Mouse (Mus musculus): ENCODE results near the gene Zp1.

Zp1 gene

DNA sequence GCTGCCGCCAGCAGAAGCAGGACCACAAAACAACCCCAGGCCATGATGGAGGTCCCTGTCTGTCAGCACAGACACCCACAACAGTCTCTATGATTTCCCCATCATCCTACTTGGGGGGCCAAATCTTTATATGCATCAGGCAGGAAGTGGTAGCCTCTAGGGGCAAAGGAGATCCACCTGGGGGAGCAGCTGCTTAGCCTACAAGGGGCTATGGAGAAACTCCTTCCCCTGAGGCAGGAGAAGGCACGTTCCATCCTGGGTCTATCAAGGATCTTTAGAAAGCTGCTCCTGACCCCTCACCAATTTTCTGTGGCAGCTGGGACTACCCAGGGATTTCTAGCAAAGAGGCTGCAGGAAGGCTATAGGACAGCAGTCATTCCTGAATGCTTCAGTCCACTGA lies at the start of gene Zp1:
Gene Zp1 (minus strand): TSS at position 101 of the 400 bp plus-strand sequence.
- DNase-seq, result no peak

DNA sequence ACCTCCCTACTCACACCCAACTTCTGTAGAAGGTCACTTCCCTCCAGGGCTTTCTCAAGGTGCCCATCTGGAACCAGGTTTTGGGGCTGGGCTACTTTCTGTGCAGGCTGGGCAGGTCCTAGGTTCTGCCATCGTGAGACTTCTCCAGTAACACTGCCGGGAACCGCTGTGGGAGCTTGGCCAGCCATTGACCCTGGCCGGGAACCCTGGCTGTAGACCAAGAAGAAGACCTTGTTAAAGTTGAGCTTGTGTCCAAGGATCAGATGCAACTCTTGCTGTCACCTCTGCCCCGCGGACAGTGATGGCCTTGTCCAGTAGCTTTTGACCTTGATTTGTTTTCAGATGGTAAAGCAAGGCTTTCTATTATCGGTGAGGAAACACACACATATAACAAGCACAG lies 48.1 kb upstream of the Zp1 start:
- DNase-seq, result no peak

DNA sequence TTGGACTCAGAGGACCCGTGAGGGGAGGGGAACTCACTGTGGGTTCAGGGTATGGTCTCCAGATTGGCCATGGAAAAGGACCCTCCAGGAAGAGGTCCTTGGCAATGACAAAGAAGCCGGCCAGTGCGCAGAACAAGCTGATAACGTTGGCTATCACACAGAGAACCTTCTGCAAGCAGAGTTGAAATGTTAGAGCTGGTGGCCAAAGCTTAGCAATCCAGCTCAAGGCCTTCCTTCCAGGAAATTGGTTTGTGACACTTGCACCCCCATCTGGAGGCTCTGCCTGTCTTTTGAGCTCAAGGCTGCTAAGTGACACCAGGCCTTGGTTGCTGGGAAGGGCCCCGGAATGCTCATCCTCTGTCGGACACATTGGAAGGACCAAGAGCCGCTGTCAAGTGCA lies 45.3 kb upstream of the Zp1 start:
- DNase-seq, result no peak

DNA sequence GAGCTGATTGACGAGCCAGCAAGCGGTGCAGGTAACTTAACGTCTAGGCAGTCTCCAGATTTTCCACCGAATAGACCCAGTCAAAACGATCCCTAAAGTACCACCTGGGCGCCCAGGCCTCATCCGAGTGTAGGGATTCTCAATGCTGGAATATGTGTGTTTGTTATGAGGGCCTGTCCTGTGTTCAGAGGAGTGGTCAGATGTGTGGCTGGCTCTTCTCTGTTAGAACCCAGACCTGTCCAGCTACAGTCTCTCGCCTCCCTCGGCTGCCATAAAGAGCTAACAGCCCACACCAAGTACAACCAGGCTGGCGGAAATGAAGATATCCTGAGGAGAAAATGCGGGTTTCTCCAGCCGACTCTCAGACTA lies 39.5 kb upstream of the Zp1 start:
- no peak for DNase-seq

DNA sequence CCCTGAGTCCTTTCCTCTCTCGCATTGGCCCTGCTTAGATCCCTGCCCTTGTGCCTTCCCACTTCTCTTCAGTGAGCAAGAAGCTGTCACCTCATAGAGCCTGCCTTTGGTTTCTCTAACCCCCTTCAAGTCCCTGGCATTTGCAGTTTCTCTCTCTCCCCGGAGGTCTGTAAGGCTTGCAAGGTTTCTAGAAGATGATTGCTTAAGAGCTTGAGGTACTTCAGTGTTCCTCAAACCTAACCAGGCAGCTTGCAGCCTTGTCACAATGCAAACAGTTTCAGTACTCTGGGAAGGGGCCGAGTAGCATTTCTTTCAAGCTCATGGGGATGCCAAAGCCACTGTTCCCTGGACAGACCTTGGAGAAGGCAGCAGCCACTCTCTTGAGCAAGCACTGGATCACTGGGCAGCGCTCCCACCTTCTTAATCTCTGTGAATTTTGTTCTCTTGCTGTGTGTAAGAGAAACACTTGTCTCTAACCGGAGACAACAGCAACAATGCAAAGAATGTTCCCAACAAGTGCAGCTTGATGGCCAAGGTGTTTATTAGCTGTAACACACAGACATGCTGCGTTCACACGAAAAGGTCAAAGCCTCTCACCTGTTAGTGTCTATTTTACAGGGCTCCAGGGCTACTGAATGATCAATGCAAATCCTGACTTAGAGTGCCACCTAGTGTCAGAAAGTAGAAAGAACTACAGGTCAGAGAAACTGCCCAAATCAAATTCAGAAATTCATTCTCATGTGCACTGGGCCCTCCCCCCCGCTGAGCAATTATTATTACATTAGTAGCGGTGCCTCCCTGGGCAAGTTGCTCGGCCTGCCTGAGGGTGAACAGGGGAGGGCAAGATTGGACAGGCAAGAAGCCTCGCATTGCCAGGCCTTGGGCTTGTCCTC lies 38.9 kb upstream of the Zp1 start:
- DNase-seq, result peak; percentile 77

DNA sequence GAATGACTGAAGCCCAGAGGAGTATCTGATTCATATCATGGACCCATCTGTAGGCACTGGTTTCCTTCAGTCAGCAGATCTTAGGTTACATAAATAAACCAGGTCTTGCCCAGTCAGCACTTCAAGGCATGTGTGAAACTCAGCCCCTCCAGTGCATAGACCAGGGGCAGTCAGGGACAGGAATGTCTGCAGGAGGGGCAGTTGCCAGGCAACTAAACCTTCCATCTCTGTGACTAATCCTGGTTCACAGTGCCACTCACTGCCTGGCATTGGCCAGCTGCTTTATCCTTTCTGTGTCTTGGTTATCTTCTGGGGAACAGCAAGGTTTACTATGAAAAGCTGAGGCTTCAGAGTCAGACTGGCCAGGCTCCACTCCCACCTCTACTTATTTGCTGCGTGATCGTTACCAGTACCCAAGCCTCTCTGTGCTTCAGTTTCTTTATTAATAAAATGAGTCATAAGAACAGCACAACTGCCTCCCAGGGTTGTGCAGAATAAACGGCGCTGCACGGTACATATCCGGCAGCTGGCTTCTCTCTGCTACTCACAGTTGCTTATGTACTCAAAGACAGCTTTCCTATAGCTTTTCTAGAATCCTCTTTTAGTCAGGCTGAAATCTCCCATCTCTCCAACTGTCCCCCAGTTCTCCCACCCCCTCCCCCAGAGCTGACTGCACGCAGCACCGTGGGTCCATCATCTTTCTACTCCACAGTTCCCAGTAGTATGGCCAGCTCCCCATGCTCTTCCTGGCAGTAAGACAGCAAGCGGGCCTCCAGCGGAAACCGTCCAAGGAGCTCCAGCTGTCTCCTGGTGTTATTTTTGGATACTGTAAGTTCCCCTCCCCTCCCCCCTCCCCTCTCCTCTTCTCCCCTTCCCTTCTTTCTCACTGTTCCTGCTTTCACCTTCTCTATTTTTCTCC lies 31.8 kb upstream of the Zp1 start:
- DNase-seq, result peak; percentile 26

DNA sequence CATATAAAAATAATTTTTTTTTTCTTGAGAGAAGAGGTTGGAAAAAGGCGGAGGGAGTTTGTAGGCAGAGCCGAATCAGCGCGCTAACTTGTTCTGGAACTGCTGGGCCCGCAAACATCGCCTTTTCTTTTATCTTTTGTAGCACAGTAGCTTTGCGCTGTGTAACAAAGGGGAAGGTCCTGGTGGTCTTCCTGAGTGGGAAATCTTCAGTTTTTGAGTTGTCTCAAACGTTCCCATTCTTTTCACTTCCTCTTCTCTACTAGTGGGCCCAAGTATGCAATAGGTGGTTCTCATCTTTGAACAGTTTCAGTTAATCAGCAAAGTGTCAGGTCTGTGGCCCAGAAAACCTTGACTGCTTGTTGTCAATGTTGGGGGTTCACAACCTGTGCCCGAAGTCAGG lies 29.1 kb upstream of the Zp1 start:
- DNase-seq, result no peak

DNA sequence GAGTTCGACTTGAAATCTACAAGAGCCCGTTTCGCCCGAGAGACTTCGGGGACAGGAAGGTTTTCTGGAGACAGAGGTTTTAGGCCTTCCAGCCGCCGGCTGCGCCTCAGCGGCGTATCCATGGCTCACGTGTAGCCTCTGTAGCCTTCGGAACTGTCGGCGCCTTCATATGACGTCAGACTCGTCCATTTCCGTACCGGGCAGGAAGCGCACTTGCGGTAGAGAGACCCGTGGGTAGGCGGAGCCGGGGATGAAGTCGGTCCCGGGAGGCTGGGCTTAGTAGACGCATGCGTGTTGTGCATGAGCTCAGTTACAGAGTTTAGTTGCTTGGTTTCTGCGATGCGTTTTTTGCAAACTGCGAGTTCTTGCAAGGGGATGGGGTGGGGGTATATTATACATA lies 28.7 kb upstream of the Zp1 start, which contains the start of gene Ccdc86:
Gene Ccdc86 (minus strand): TSS at position 155 of the 400 bp plus-strand sequence.
- peak; percentile 97 for DNase-seq

DNA sequence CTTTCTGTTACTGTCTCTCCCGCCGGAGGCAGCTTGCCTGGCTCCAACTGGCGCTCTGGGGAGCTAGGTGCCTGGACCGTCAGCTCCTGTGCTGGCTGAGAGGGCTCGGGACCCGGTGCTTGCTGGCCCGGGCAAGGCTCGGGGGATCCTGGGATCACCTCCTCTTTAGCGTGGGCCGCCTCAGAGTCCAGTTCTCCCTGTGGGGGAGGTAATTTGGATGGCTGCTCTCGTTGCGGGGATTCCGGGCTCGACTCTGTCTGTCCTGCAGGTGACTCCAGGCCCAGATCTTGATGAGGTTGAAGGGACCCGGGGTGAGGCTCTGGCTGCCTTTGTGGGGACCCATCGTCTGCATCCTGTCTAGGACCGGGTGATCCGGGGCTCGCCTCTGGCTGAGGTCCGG lies 28.0 kb upstream of the Zp1 start:
- no peak for DNase-seq

DNA sequence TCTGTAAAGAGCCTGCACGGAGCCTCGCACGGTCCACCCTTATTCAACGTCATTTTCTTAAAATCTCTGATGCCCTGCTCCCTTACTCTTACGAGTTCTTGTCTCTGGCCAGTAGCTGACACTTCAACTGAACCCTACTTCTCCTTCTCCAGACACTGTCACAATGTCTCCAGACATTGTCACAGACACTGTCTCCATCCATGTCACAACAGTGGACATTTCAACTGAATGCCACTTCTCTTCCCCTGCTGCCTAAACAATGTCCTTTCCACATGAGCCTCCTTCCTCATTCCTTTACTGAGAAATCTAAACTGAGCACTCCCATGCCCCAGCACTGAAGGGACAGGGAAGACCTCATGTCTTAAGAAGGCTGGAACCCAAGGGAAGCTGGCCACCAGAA lies 26.8 kb upstream of the Zp1 start:
- DNase-seq, result no peak

DNA sequence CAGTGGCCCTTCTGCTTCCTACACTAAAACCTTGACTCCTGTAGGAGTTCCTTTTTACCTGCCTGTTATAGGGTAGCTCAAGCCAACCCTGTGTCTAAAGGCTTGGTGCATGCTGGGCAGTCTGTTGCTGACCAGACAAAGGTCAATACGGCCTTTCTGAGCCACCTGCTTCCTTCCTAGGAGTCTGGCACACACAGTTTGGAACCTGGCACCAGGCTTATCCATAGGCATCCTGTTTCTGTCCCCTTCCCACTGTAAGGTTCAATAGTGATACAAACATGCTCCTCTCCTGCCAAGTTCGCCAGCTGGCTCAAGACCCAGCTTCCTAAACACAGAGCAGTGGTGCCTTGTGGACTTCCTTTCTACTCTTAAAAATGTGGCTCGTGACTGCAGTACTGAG lies 26.1 kb upstream of the Zp1 start:
- DNase-seq, result no peak

DNA sequence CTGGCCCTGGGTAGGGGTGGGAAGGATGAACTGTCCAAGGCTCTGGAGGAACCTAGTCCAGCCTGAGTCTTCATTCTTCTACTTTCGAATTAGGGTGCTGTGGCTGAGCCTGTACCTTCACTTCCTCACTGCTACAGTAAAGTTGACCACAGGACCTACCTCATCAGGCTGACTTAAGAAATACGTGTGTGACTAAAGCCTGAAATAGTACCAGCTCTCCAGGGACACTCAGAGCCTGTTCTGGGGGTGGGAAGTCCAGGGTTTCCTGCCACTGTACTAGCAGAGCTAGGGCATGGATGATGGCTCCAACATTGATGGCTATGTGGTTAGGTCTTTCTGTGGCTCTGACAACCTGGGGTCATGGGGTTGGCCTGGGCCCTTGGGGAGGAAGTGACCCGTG lies 23.5 kb upstream of the Zp1 start:
- no peak for DNase-seq

DNA sequence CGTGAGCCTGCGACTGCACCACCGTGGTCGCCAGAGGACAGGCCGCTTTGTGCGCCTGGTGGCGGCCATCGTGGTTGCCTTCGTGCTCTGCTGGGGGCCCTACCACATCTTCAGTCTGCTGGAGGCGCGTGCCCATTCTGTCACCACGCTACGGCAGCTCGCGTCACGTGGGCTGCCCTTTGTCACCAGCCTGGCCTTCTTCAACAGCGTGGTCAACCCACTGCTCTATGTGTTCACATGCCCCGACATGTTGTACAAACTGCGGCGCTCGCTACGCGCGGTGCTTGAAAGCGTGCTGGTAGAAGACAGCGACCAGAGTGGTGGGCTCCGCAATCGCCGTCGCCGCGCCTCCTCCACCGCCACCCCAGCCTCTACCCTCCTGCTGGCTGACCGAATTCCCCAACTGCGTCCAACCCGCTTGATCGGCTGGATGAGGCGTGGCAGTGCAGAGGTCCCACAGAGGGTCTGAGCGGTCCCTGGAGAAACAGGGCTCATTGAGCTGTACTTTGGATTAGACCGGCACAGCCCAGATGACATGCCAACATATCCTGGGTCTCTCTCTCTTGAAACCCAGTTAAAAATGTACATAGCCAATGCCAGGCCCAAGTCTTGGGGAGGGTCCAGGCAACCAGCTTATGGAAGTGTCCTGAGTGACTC lies 20.5 kb upstream of the Zp1 start:
- no peak for DNase-seq

DNA sequence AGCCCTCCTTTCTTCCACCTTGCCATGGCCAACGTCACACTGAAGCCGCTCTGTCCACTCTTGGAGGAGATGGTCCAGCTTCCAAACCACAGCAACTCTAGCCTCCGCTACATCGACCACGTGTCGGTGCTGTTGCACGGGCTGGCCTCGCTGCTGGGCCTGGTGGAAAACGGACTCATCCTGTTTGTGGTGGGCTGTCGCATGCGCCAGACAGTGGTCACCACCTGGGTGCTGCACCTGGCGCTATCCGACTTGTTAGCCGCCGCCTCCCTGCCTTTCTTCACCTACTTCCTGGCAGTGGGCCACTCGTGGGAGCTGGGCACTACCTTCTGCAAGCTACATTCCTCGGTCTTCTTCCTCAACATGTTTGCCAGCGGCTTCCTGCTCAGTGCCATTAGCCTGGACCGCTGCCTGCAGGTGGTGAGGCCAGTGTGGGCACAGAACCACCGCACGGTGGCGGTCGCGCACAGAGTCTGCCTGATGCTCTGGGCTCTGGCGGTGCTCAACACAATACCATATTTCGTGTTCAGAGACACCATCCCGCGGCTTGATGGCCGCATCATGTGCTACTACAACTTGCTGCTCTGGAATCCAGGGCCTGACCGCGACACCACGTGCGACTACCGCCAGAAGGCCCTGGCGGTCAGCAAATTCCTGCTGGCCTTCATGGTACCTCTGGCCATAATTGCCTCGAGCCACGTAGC lies 19.8 kb upstream of the Zp1 start:
- peak; percentile 74 for DNase-seq

DNA sequence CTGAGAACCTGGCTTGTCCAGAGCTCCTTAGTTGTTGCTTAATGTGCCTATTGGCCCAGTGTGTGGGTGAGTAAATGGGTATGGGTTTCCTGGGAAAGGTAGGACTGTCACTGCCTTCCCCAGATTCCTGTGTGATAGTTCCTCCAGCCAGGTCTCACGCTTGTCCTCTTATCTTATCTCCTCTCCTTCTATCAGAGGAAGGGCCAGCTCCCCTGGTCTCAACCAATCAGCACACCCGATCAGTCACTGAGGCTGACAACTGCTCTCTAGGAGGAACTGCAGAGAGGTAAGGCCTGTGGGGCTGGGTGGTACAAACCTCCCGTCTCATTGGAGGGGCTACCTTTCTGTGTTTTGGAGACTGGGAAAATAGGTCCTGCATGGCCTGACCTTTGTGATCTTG lies 18.3 kb upstream of the Zp1 start:
- no peak for DNase-seq

DNA sequence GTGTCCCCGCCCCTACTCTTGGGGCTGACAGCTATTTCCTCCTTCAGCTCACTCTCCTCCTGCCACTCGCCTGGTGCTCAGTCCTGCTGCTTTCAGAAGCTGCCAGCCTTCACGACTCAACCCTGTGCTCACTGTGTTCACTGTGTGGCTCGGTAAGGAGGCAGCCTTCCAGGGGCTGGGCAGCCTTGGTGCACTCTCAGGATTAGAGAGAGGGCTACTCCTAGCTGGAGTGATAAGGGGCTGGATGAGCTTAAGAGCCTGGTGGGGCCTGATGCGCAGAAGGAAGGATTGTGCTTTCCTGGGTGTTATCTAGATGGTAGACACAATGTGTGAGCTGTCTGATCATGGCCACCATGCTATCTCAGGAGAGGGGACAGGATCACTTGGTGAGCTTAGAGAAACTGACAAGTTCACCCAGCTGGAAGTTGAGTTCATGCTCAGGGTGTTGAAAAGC lies 16.7 kb upstream of the Zp1 start, which contains the start of gene Ptgdr2:
Gene Ptgdr2 (plus strand): TSS at position 51 of the 454 bp plus-strand sequence.
- no peak for DNase-seq

DNA sequence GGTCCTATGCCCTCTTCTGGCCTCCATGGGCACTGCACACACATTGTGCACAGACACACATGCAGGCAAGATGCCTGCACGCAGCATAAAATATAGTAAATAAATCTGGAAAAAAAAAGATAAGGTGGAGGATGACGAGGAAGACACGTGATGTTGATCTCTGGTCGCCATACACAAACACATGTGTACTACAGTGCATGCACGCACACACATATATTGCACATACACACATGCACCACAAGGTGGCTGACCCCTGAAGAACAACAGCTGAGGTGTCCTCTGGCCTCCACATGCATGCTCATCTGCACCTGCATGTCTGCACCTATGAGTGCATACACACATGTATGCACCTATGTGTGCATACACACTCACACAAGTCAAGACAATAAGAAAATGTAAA lies 15.6 kb upstream of the Zp1 start:
- no peak for DNase-seq

DNA sequence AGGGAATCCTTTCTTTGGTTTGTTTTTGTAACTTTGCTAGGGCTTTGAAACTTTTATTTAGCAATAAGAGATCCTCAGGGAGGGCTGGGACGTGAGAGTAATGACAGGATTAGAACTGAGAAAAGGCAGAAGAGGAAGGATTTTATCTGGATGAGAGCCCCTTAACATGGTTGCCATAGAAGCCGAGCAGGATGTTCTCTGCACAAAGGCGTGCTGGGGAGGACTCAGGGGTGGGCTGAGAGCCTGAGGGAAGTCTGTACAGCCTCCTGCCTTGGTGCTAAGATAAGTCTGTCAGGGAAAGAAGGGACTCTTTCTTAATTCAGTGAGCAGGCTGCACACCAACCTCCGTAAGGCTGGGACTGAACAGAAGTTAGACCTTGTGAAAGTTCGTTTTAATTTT lies 14.6 kb upstream of the Zp1 start:
- DNase-seq, result no peak

DNA sequence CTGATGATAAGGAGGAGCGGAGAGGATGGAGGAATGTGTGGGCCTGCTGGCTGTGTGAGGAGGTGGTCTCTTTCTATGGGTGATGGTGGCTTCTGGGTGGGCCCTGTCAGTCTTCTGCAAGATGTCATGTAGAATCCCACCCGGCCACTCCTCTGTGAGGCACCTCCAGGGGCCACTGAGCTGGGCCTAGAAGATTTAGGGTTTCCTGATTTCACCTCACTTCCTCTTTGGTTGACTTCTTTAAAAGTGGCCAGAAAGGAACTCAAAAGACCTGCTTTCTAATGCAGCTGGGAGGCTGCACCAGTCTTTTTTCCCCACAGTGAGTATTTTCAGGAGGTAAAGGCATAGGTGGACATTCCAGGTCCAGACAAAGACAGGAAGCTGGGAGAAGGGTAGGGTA lies 10.2 kb upstream of the Zp1 start:
- DNase-seq, result no peak

DNA sequence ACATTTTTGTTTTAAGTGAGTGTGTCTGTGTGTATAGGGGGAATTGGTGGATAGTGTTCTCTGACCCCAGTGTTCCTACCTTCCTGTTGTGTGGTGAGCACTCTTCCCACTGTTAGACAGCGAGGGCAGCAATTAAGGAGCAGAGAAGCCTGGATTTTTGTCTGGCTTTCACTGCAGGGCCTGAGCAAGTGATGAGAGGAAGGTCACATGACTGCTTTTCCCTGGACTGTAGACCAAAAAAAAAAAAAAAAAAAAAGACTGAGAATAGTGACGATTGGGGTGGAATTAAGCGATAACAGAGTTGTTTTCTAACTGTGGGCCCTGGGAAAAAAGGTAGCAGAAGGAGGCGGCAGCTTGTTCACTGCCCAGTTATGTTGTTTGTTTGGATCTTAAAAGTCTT lies 6.2 kb upstream of the Zp1 start:
- DNase-seq, result no peak

DNA sequence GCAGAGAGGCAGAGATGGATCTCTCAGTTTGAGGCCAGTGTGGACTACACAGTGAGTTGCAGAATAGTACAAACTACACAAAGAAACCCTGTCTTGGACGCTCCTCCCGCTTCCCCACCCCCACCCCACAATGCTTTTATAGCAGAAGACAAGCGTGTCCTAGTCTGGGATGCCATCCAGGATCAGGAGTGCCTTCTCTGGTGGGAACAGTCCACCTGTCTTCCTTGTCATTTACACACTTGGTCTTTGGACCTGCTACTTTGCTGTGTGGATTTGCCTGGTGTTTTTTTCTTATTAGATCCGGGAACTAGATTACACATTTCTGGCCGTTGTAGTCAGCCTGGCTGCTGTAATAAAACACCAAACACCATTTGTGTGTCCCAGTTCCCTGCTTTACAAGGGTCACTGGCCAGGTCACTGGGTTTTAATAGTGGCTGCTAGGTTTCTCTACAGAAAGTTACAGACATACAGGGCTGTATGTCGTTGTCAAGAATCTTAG lies 5.7 kb upstream of the Zp1 start:
- DNase-seq, result peak; percentile 68

DNA sequence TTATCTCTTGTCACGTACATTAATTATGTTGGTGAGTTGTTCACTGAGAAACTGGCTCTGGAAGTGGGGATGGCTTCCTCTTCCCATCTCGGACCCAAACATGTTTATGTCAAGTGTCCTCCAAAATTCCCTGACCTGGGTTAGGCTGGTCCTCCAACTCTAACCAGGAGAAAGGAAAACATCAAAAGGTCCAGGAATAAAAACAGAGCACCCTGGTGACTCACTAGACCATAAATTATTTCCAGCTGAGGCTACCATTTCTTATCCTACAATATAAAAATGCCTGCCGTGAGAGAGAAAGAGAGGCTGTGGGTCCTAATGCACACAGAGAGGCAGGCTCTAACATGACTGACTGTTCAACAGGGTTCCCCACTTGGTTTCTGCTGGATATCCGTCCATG lies 3.8 kb upstream of the Zp1 start:
- no peak for DNase-seq

Data from kidney, adult 9 months (tissue).